ENCODE assay signal across 14 mouse cellular contexts in genomic region chr5:125095525-125096175, GRCm38 (mm10).
DNase-seq lines count a peak whose midpoint lies in the region; ATAC-seq and TF ChIP-seq lines count a peak whose summit lies in the region.
"Had no signal": no experiment of that assay in that cellular context is flagged by ENCODE, and none has a peak within 500 bp of the region (broad histone marks: within the 10 kb centered on the region; RNA-seq: fewer than 3 reads in every experiment).

No protein-coding gene starts in this region.

- no peak overlapping the region for H3K9ac ChIP-seq in kidney, embryonic 15.5 days
- no peak overlapping the region for H3K9ac ChIP-seq in heart, postnatal 0 days (replicated peaks; ENCODE audit: low read depth, low read length)
- H3K9ac ChIP-seq in hindbrain, embryonic 16.5 days (ENCODE audit: low read depth, low read length), result no peak overlapping the region
- H3K9ac ChIP-seq in midbrain, embryonic 15.5 days, result no peak overlapping the region
- H3K9ac ChIP-seq: liver, embryonic 13.5 days had no signal

- no peak overlapping the region for H3K4me2 ChIP-seq in kidney, embryonic 15.5 days
- no peak overlapping the region for H3K4me2 ChIP-seq in heart, postnatal 0 days (ENCODE audit: low read depth, low read length)
- H3K4me2 ChIP-seq in hindbrain, embryonic 16.5 days (ENCODE audit: low read length), result no peak overlapping the region
- no peak overlapping the region for H3K4me2 ChIP-seq in midbrain, embryonic 15.5 days
- H3K4me2 ChIP-seq: liver, embryonic 13.5 days had no signal

- H3K4me1 ChIP-seq in kidney, embryonic 15.5 days, result peaks cover 49% of the 10 kb centered on the region
- H3K4me1 ChIP-seq in heart, postnatal 0 days (ENCODE audit: control insufficient read depth, insufficient read depth), result peaks cover 4% of the 10 kb centered on the region; the same call in 1 of the 2 replicates
- H3K4me1 ChIP-seq in hindbrain, embryonic 16.5 days (ENCODE audit: control insufficient read depth, insufficient read depth, low read depth, low read length), result peaks cover 19% of the 10 kb centered on the region
- peaks cover 29% of the 10 kb centered on the region for H3K4me1 ChIP-seq in midbrain, embryonic 15.5 days
- H3K4me1 ChIP-seq: liver, embryonic 13.5 days had no signal

- TF ChIP-seq EP300 in heart, postnatal 0 days (IDR thresholded peaks at IDR 0.05; ENCODE audit: low read depth), result no peak

- H3K27ac ChIP-seq in kidney, embryonic 15.5 days, result peak overlapping the region; percentile 19; the same call in 1 of the 2 replicates
- H3K27ac ChIP-seq in heart, postnatal 0 days (ENCODE audit: low read depth), result no peak overlapping the region
- H3K27ac ChIP-seq in hindbrain, embryonic 16.5 days (ENCODE audit: low read depth, low read length), result peak overlapping the region; percentile 54
- H3K27ac ChIP-seq in midbrain, embryonic 15.5 days, result peak overlapping the region; percentile 45
- H3K27ac ChIP-seq: liver, embryonic 13.5 days had no signal

- H3K9me3 ChIP-seq in kidney, embryonic 15.5 days (replicated peaks), result no peaks in the 10 kb centered on the region
- no peaks in the 10 kb centered on the region for H3K9me3 ChIP-seq in heart, postnatal 0 days (replicated peaks; ENCODE audit: control insufficient read depth, low read length)
- H3K9me3 ChIP-seq in hindbrain, embryonic 16.5 days (ENCODE audit: control insufficient read depth, low read length), result no peaks in the 10 kb centered on the region
- no peaks in the 10 kb centered on the region for H3K9me3 ChIP-seq in midbrain, embryonic 15.5 days
- H3K9me3 ChIP-seq: liver, embryonic 13.5 days had no signal

- WGBS in kidney, embryonic 15.5 days, result 60% methylated on average over 14 of the region's 14 CpGs
- WGBS in heart, postnatal 0 days, result 58% methylated on average over 14 of the region's 14 CpGs
- WGBS in hindbrain, embryonic 16.5 days, result 47% methylated on average over 14 of the region's 14 CpGs
- 60% methylated on average over 14 of the region's 14 CpGs for WGBS in midbrain, embryonic 15.5 days

- ATAC-seq in kidney, embryonic 15.5 days (replicated peaks; ENCODE audit: low FRiP score), result no peak
- peak; percentile 47; the same call in 1 of the 2 replicates for ATAC-seq in heart, postnatal 0 days (ENCODE audit: insufficient read depth, low read depth)
- ATAC-seq in hindbrain, embryonic 16.5 days, result no peak
- no peak for ATAC-seq in midbrain, embryonic 15.5 days (replicated peaks)
- ATAC-seq in inflammation-experienced regulatory T-cells, adult 6 months, result no peak
- ATAC-seq in frontal cortex, adult (ENCODE audit: low TSS enrichment), result no peak

- no peak for DNase-seq in kidney, adult 11 months
- DNase-seq in heart, postnatal 0 days (ENCODE audit: low spot score), result peak; percentile 50
- no peak for DNase-seq in natural killer cell, adult 2 months (ENCODE audit: low spot score in 2 of 2)
- DNase-seq: cerebellum, postnatal 36 days; liver, embryonic 13.5 days; thymus, postnatal 25 days had no signal

- H3K27me3 ChIP-seq in kidney, embryonic 15.5 days, result no peaks in the 10 kb centered on the region
- H3K27me3 ChIP-seq in heart, postnatal 0 days (ENCODE audit: control insufficient read depth, insufficient read depth, low read length), result no peaks in the 10 kb centered on the region
- no peaks in the 10 kb centered on the region for H3K27me3 ChIP-seq in hindbrain, embryonic 16.5 days (replicated peaks; ENCODE audit: control insufficient read depth, insufficient read depth, low read length)
- no peaks in the 10 kb centered on the region for H3K27me3 ChIP-seq in midbrain, embryonic 15.5 days (replicated peaks)
- H3K27me3 ChIP-seq: CH12.LX; liver, embryonic 13.5 days had no signal

- no peak overlapping the region for H3K4me3 ChIP-seq in kidney, embryonic 15.5 days (replicated peaks)
- H3K4me3 ChIP-seq in heart, postnatal 0 days (ENCODE audit: low read depth, low read length), result no peak overlapping the region
- no peak overlapping the region for H3K4me3 ChIP-seq in hindbrain, embryonic 16.5 days (ENCODE audit: low read length)
- no peak overlapping the region for H3K4me3 ChIP-seq in midbrain, embryonic 15.5 days
- H3K4me3 ChIP-seq: erythroblast, embryonic 14.5 days; liver, embryonic 13.5 days; myocyte had no signal

- no peak for TF ChIP-seq CTCF in heart, postnatal 0 days (IDR thresholded peaks at IDR 0.05; ENCODE audit: low read depth)

- peaks cover 85% of the 10 kb centered on the region for H3K36me3 ChIP-seq in kidney, embryonic 15.5 days
- H3K36me3 ChIP-seq in heart, postnatal 0 days (replicated peaks; ENCODE audit: control insufficient read depth, insufficient read depth, low read length), result peaks cover 49% of the 10 kb centered on the region
- H3K36me3 ChIP-seq in hindbrain, embryonic 16.5 days (ENCODE audit: control insufficient read depth, insufficient read depth, low read length), result peaks cover 22% of the 10 kb centered on the region
- peaks cover 2% of the 10 kb centered on the region; the same call in 1 of the 2 replicates for H3K36me3 ChIP-seq in midbrain, embryonic 15.5 days (replicated peaks)
